Mouse (Mus musculus): ENCODE data around the gene Obsl1.

Obsl1 gene

GRCm38 (mm10) chr1:75505956-75506831, at the start of gene Obsl1:
Gene Obsl1 (minus strand): TSS chr1:75506452.
- DNase-seq (ENCODE audit: low spot score), result peak; percentile 76

DNA sequence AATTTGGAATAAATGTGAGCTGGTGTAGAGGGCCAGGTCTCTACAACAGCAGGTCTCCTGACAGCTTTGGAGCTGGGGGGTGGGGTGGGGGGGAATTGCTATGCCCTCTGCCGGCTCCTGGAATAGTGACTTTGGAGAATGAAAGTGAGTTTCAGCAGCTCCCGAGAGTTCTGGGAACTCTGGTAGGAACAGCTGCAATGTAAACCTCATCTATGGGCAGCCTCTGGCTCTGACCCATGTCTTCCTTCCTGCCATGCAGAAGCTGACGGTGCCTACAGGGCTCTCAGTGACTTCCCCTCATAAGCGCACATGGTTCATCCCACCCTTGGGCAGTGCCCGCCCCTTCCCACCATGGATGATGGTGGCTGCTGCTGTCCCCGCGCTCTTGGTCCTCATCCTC, 49.4 kb upstream of the Obsl1 start:
- DNase-seq (ENCODE audit: low spot score), result no peak

DNA sequence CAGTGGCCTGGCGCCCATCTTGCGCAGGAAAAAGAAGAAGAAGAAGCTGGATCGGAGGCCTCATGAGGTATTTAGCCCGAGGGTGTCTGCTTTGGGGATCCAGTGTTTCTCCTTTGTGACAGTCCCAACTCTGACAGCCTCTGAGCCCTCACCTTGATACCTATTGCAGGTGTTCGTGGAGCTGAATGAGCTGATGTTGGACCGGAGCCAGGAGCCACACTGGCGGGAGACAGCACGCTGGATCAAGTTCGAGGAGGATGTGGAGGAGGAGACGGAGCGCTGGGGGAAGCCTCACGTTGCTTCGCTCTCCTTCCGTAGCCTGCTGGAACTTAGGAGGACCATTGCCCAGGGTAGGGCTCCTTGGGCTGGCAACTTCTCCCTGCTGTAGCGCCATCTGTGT, 44.3 kb upstream of the Obsl1 start:
- DNase-seq (ENCODE audit: low spot score), result no peak

GRCm38 (mm10) chr1:75549289-75550279, 43.3 kb upstream of the Obsl1 start:
- DNase-seq (ENCODE audit: low spot score), result no peak

DNA sequence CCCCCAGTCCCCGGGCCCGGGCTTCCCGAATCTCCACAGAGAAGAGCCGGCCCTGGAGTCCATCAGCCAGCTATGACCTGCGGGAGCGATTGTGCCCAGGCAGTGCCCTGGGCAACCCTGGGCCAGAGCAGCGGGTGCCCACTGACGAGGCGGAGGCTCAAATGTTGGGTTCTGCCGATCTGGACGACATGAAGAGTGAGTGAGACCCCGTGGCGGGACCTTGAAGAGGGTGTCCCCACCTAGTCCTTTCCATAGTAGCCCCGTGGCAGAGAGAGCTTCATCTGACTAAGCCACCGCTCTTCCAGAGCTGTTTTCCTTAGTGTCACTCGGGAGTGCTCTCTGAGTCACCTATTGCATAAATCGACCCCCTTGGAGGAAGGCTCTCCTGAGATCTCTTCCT, 42.6 kb upstream of the Obsl1 start:
- DNase-seq (ENCODE audit: low spot score), result no peak

DNA sequence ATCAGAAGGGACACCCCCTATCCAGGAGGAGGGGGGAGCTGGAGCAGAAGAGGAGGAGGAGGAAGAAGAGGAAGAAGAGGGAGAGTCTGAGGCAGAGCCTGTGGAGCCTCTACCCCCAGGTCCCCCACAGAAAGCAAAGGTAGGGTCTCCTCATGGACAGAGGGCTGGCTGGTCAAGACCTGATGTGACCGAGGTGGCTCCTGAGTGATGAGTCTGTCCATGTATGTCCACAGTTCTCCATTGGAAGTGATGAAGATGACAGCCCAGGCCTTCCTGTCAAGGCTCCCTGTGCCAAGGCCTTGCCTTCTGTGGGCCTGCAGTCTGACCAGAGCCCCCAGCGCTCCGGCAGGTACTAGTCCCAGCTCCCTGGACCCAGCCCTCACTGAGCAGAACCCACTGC, 41.8 kb upstream of the Obsl1 start:
- DNase-seq (ENCODE audit: low spot score), result no peak

DNA sequence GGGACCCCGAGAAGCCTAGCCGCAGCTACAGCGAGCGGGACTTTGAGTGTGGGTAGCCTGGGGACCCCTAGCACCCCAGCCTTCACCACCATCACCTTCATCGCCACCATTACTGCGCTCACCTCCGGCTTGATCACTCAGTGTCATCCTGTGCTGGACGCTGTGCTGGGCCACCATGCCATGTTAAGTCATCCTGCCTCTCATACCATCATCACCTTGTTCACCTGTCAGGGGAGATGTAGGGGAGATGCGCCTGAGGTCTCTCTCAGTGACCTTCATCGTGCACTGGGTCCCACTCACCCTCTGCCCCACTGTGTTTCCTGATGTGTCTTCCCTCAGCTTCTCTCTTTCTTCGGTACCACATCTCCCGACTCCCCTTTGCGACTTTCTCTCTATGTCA, 41.1 kb upstream of the Obsl1 start:
- no peak for DNase-seq (ENCODE audit: low spot score)

DNA sequence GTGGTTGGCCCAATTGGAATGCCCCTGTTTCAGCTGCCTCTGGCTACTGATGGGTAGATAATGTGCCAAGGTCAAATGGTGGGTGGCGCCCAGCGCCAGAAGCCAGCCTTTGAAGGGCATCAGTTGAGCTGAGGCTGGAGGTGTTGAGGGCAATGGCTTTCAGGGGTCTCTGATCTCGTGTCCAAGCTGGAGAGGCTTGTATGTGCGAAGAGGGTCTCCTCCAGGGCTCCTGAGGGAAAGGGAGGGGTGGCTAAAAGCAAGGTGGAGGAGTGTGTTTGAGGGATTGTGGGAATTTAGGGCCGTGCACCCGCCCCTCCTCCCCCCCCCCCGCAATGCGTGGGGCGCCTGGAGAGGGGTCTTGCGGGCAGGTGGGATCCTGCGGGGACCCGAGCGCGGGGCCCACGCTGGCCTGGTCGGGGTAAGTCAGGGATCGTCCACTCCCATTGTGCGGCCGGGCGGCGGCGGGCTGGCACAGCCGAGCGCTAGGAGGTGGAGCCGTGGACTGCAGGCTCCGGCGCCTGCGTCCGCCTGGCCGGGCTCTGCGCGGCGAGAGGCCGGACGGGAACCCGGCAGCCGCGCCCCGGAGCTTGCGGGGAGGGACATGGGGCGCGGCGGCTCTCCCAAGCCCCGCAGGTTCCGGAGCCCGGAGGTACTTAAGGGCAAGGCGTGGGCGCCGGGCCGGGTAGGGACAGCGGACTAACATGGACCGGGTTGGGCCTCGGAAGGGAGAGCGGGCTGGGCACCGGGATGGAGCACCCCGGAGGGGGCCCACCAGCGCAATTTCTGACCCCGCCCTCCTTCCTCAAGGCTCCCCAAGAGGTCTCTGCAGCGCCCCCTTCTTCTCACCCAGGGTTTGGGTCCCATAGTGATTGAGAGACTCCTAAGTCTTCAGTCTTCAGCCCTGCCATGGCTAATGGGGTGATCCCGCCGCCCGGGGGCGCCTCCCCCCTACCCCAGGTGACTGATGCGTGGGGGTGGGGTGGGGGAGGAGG, 40.0 kb upstream of the Obsl1 start, which contains the start of gene Slc4a3:
Gene Slc4a3 (plus strand): TSS at position 302 of the 992 bp plus-strand sequence.
- DNase-seq (ENCODE audit: low spot score), result peak; percentile 80

GRCm38 (mm10) chr1:75544351-75544750, 38.1 kb upstream of the Obsl1 start:
- DNase-seq (ENCODE audit: low spot score), result no peak

- DNase-seq (ENCODE audit: low spot score), result no peak
Measured at GRCm38 (mm10) chr1:75541496-75541895, 35.2 kb upstream of the Obsl1 start.

- no peak for DNase-seq (ENCODE audit: low spot score)
Measured at GRCm38 (mm10) chr1:75538597-75539190, 32.4 kb upstream of the Obsl1 start.

DNA sequence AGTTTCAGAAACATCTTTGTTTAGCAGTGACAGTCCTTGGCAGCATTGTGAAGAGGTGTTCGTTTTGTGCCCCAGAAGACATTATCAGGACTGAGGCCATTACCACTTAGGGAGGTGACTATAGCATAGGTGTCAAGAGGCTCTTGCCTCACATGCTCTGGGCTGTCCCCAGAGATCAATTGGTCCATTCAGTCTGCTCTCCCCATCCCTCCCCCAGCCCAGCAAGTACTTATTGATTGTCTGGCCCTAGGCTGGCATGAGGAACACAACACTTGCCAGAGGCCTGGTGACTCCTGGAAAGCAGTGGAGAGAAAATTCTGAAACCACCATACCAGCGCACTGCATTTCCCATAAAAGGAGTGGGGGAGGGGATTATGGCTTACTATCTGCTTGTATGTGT, 31.3 kb upstream of the Obsl1 start:
- DNase-seq (ENCODE audit: low spot score), result no peak

DNA sequence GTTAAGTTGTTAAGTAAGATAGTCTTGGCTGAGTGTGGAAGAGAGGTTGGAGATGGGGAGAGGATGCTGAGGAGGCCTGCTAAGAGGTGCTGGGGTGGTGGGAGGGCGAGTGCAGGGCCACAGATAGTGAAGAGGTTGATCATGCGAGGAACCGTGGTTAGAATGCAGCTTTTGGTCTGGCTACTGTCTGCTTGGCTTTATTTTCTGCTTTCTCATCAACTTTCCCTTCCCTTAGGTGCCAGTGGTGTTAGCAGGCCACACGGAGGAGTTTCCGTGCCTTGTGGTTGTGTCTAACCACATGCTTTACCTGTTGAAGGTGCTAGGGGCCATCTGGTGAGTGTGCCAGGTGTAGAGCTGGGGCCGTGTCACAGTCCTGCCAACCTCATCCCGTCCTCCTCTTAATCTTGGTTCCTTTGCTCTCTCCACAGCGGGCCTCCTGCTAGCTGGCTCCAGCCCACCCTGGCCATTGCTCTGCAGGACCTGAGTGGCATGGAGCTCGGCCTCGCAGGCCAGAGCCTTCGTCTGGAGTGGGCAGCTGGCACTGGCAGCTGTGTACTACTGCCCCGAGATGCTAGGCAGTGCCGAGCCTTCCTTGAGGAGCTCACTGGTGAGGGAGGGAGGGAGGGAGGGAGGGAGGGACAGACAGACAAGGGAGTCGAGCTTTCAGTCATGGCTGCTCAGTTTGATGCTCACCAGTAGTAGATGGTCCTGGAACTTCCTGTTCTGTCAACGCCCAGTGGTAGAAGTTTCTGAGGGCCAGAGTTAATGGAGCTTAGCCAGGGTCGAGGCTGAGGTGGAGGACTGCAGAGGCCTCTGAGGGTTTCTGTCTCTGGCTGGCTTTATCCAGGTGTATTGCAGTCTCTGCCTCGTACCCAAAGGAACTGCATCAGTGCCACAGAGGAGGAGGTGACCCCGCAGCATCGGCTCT, 27.3 kb upstream of the Obsl1 start:
- DNase-seq (ENCODE audit: low spot score), result no peak

DNA sequence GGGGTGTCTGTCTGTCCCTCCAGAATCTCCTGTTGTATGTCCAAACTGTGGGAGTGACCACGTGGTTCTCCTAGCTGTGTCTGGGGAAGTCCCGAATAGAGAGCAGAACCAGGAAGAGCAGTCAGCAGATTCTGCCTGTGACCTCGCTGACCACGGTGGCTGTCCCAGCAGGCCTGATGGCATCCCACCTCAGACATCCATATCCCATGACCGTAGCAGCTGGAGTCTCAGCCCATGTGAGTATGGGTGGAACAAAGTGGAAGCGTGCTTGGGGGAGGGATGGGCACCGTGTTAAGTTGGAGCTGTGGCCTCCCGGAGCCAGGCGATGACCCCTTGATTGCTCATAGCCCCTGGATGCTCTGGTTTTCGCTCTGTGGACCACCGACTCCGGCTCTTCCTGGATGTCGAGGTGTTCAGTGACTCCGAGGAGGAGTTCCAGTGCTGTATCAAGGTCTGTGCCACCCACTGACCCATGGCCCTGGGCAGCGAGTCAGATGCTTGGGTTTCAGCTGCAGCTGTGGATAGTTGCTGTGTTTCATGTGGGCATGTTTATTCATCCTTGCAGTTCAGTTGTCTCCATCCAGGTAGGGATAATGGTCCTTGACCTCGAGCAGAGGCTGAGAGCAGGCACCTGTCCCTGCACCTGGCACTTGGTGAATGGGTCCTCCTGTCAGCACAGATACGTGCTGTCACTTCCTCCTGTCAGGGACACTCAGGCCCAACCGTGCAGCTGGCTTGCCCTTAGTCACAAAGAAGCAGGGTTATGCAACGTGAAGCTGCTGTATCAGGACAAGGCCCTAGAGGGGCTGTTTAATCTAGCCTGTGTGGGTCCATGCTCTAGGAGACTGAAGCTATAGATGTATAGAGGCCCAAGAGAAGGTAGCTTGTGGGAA, 26.3 kb upstream of the Obsl1 start:
- DNase-seq (ENCODE audit: low spot score), result no peak

DNA sequence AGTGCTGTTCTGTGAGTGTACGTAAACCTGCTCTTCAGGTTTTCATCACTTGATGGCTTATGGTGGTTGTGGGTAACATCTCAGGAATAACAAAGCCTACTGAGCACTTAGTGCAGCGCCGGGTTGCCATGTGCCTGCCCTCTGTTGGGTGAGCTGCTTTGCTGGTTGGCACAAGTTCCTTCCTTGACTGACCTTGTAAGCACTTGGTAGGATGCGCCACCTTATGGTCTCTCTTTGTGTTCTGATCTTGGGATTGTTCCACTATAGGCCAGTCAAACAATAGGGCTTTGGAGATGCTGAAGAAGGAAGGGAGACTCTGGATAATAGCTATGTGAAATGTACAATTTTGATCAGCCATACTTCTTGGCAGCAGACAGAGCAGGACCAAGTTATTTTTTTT, 24.3 kb upstream of the Obsl1 start:
- peak; percentile 66 for DNase-seq (ENCODE audit: low spot score)

GRCm38 (mm10) chr1:75524679-75525078, 18.4 kb upstream of the Obsl1 start:
- no peak for DNase-seq (ENCODE audit: low spot score)

DNA sequence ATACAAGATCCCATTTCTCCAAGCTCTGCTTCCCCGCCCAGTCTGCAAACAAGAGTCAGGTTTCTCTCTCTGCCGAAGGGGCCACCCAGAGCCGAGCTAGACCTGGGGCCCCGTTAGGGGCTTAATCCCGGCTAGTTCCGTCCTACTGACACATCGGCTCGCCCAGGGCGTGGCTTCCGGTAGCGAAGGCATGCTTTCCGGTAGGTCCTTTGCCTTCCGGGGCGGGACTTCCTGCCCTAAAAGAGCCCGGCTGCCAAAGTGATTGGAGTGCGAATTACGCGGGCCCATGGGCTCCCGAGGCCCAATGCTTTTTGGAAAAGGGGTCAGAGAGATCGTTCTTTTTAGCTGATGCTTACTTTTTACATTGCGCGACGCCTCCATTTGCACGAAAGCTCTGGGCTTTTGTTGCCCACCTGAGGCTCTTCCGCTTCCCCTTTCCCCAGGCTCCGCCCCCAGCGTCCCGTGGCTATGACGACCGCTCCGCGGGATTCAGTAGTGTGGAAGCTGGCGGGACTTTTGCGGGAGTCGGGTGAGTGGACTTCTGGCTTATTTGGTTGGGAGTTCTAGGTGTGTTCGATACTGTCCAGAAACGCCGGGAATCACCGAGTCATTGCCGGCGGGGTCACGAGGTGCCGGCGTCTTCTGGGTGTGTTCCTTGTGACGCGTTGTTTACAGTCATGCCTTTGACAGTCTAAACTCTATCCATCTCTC, 15.2 kb upstream of the Obsl1 start, which contains the start of gene Stk11ip:
Gene Stk11ip (plus strand): TSS at position 209 of the 711 bp plus-strand sequence.
- DNase-seq (ENCODE audit: low spot score), result peak; percentile 92

DNA sequence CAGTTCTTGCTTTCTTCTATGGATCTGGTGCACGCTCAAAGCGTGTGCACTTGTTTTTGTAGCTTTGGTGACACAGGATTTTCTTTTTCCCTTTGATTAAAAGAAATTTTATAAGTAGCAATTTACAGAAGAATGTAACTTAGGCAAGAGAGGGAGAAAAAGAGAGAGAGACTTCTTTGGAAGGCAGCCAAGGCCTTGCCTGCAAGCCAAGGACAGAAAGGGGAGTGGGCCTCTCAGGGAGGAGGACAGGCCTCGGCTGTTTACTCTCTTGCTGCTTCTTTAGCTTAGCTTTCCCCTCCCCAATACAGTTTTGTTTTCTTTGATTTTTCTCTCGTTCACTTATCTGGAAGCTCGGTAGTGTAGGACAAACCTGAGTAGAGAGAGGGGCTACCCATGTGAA, 13.3 kb upstream of the Obsl1 start:
- peak; percentile 29 for DNase-seq (ENCODE audit: low spot score)
